Mouse (Mus musculus): ENCODE results near the gene Tsc2. TPM values are rescaled to one million over a fixed set of nuclear protein-coding genes. Genes with fewer than 3 reads are reported as not detected.

The Tsc2 gene
- polyA plus RNA-seq, 1 experiment = 152 TPM

GRCm38 (mm10) chr17:24563638-24564037 is 68.8 kb downstream of the Tsc2 start:
- no peak for DNase-seq
- 66% methylated on average over 5 of the region's 5 CpGs for WGBS
- Histone ChIP-seq H3K36me3 (ENCODE audit: control insufficient read depth, insufficient read depth, low read length) (no peaks in the 10 kb centered on the region), H3K4me3 (ENCODE audit: insufficient read depth, low read depth, low read length) (no peak overlapping the region), H3K4me1 (ENCODE audit: control insufficient read depth, insufficient read depth, low read length) (peaks cover 3% of the 10 kb centered on the region; the same call in 1 of the 2 replicates), H3K27ac (ENCODE audit: insufficient read depth, low read depth, low read length) (no peak overlapping the region), H3K27me3 (replicated peaks; ENCODE audit: control insufficient read depth, insufficient read depth, low read length) (no peaks in the 10 kb centered on the region)
- no peak for TF ChIP-seq POLR2A (IDR thresholded peaks at IDR 0.05; ENCODE audit: low read depth, low read length)
- no peak for TF ChIP-seq CTCF (conservative IDR thresholded peaks at IDR 0.05; ENCODE audit: insufficient read depth, insufficient read length, low read depth, low read length)

- TF ChIP-seq CTCF (conservative IDR thresholded peaks at IDR 0.05; ENCODE audit: insufficient read depth, insufficient read length, low read depth, low read length) (no peak), POLR2A (IDR thresholded peaks at IDR 0.05; ENCODE audit: low read depth, low read length) (no peak)
- peaks cover 7% of the 10 kb centered on the region for H3K4me1 ChIP-seq (ENCODE audit: control insufficient read depth, insufficient read depth, low read length)
- H3K27ac ChIP-seq (ENCODE audit: insufficient read depth, low read depth, low read length) = no peak overlapping the region
- no peak overlapping the region for H3K4me3 ChIP-seq (ENCODE audit: insufficient read depth, low read depth, low read length)
- H3K27me3 ChIP-seq (replicated peaks; ENCODE audit: control insufficient read depth, insufficient read depth, low read length) = no peaks in the 10 kb centered on the region
- WGBS = 95% methylated on average over 2 of the region's 2 CpGs
- no peak for DNase-seq
- H3K36me3 ChIP-seq (ENCODE audit: control insufficient read depth, insufficient read depth, low read length) = no peaks in the 10 kb centered on the region
These were observed 70.8 kb downstream of the Tsc2 start for GRCm38 (mm10) chr17:24561592-24561991.

GRCm38 (mm10) chr17:24560301-24561028 is 72.0 kb downstream of the Tsc2 start:
- no peak for TF ChIP-seq POLR2A (IDR thresholded peaks at IDR 0.05; ENCODE audit: low read depth, low read length)
- TF ChIP-seq CTCF (conservative IDR thresholded peaks at IDR 0.05; ENCODE audit: insufficient read depth, insufficient read length, low read depth, low read length) = no peak
- no peak overlapping the region for H3K4me3 ChIP-seq (ENCODE audit: insufficient read depth, low read depth, low read length)
- DNase-seq = no peak
- H3K27me3 ChIP-seq (replicated peaks; ENCODE audit: control insufficient read depth, insufficient read depth, low read length) = no peaks in the 10 kb centered on the region
- peaks cover 7% of the 10 kb centered on the region for H3K4me1 ChIP-seq (ENCODE audit: control insufficient read depth, insufficient read depth, low read length)
- no peaks in the 10 kb centered on the region for H3K36me3 ChIP-seq (ENCODE audit: control insufficient read depth, insufficient read depth, low read length)
- H3K27ac ChIP-seq (ENCODE audit: insufficient read depth, low read depth, low read length) = no peak overlapping the region
- 81% methylated on average over 5 of the region's 5 CpGs for WGBS

- H3K4me1 ChIP-seq (ENCODE audit: control insufficient read depth, insufficient read depth, low read length) = peaks cover 7% of the 10 kb centered on the region
- H3K4me3 ChIP-seq (ENCODE audit: insufficient read depth, low read depth, low read length) = no peak overlapping the region
- peak; percentile 14 for DNase-seq
- WGBS = 65% methylated on average over 3 of the region's 3 CpGs
- peak overlapping the region; percentile 41 for H3K27ac ChIP-seq (ENCODE audit: insufficient read depth, low read depth, low read length)
- TF ChIP-seq POLR2A (IDR thresholded peaks at IDR 0.05; ENCODE audit: low read depth, low read length) (no peak), CTCF (conservative IDR thresholded peaks at IDR 0.05; ENCODE audit: insufficient read depth, insufficient read length, low read depth, low read length) (no peak)
- no peaks in the 10 kb centered on the region for H3K27me3 ChIP-seq (replicated peaks; ENCODE audit: control insufficient read depth, insufficient read depth, low read length)
- no peaks in the 10 kb centered on the region for H3K36me3 ChIP-seq (ENCODE audit: control insufficient read depth, insufficient read depth, low read length)
These were observed 73.3 kb downstream of the Tsc2 start for GRCm38 (mm10) chr17:24559146-24559545.

- Histone ChIP-seq H3K4me1 (ENCODE audit: control insufficient read depth, insufficient read depth, low read length) (peaks cover 7% of the 10 kb centered on the region), H3K27ac (ENCODE audit: insufficient read depth, low read depth, low read length) (peak overlapping the region; percentile 62; the same call in 1 of the 2 replicates), H3K27me3 (replicated peaks; ENCODE audit: control insufficient read depth, insufficient read depth, low read length) (no peaks in the 10 kb centered on the region), H3K4me3 (ENCODE audit: insufficient read depth, low read depth, low read length) (no peak overlapping the region), H3K36me3 (ENCODE audit: control insufficient read depth, insufficient read depth, low read length) (no peaks in the 10 kb centered on the region)
- TF ChIP-seq POLR2A (IDR thresholded peaks at IDR 0.05; ENCODE audit: low read depth, low read length) (no peak), CTCF (conservative IDR thresholded peaks at IDR 0.05; ENCODE audit: insufficient read depth, insufficient read length, low read depth, low read length) (no peak)
- DNase-seq = peak; percentile 54
- 35% methylated on average over 4 of the region's 4 CpGs for WGBS
These were observed 73.8 kb downstream of the Tsc2 start for GRCm38 (mm10) chr17:24558600-24559099.

- 74% methylated on average over 7 of the region's 7 CpGs for WGBS
- no peak overlapping the region for H3K4me3 ChIP-seq (ENCODE audit: insufficient read depth, low read depth, low read length)
- no peak overlapping the region for H3K27ac ChIP-seq (ENCODE audit: insufficient read depth, low read depth, low read length)
- no peaks in the 10 kb centered on the region for H3K36me3 ChIP-seq (ENCODE audit: control insufficient read depth, insufficient read depth, low read length)
- no peak for TF ChIP-seq POLR2A (IDR thresholded peaks at IDR 0.05; ENCODE audit: low read depth, low read length)
- no peak for TF ChIP-seq CTCF (conservative IDR thresholded peaks at IDR 0.05; ENCODE audit: insufficient read depth, insufficient read length, low read depth, low read length)
- H3K27me3 ChIP-seq (replicated peaks; ENCODE audit: control insufficient read depth, insufficient read depth, low read length) = no peaks in the 10 kb centered on the region
- DNase-seq = no peak
- H3K4me1 ChIP-seq (ENCODE audit: control insufficient read depth, insufficient read depth, low read length) = peaks cover 10% of the 10 kb centered on the region
These were observed 75.3 kb downstream of the Tsc2 start for GRCm38 (mm10) chr17:24557091-24557490.

- WGBS = 60% methylated on average over 3 of the region's 3 CpGs
- peak overlapping the region; percentile 0; the same call in 1 of the 2 replicates for H3K27ac ChIP-seq (ENCODE audit: insufficient read depth, low read depth, low read length)
- TF ChIP-seq POLR2A (IDR thresholded peaks at IDR 0.05; ENCODE audit: low read depth, low read length) (no peak), CTCF (conservative IDR thresholded peaks at IDR 0.05; ENCODE audit: insufficient read depth, insufficient read length, low read depth, low read length) (no peak)
- no peaks in the 10 kb centered on the region for H3K27me3 ChIP-seq (replicated peaks; ENCODE audit: control insufficient read depth, insufficient read depth, low read length)
- no peaks in the 10 kb centered on the region for H3K36me3 ChIP-seq (ENCODE audit: control insufficient read depth, insufficient read depth, low read length)
- peak overlapping the region; percentile 77 for H3K4me3 ChIP-seq (ENCODE audit: insufficient read depth, low read depth, low read length)
- H3K4me1 ChIP-seq (ENCODE audit: control insufficient read depth, insufficient read depth, low read length) = peaks cover 7% of the 10 kb centered on the region; the same call in 1 of the 2 replicates
- DNase-seq = no peak
These were observed 81.4 kb downstream of the Tsc2 start for GRCm38 (mm10) chr17:24551050-24551444.

All from kidney, adult 2 months (tissue).